Mouse (Mus musculus) cerebellum, adult 2 months (tissue): ENCODE measurements at regions not wholly inside any gene's neighbourhood (a gene's known extent, or its start where the extent isn't known, plus 50 kb on each side); places are given as distances from the start of the nearest gene placed in this dataset.

Experiments used
- DNase-seq, 2 experiments: peaks; one replicate each; pipeline ENCODE4 v3.0.0; 2021
- H3K27ac ChIP-seq: fragments of 200-500 bp; 2 replicates; pipeline ENCODE4 v1.5.1; 2012; ENCODE audit warnings: low read length, control low read depth, inconsistent platforms; ENCODE audit not compliant: insufficient read depth
- H3K27me3 ChIP-seq: fragments of 200-500 bp; 2 replicates; pipeline ENCODE4 v1.6.1; 2012; ENCODE audit warnings: inconsistent platforms, mild to moderate bottlenecking, low read length, moderate library complexity; ENCODE audit not compliant: control insufficient read depth, insufficient read depth
- H3K4me1 ChIP-seq: fragments of 200-500 bp; 2 replicates; pipeline ENCODE4 v1.6.1; 2011; ENCODE audit warnings: low read length; ENCODE audit not compliant: control insufficient read depth, insufficient read depth
- H3K4me3 ChIP-seq: fragments of 200-500 bp; replicated peaks from 2 replicates; pipeline ENCODE3; 2011; ENCODE audit warnings: mild to moderate bottlenecking, low read depth, low read length, control low read depth; ENCODE audit not compliant: insufficient read depth
- CTCF ChIP-seq: fragments of 200-500 bp; IDR thresholded peaks from 2 replicates; pipeline ENCODE4 v1.5.1; 2011; ENCODE audit warnings: low read depth, mild to moderate bottlenecking, control low read depth, low read length, moderate library complexity, borderline replicate concordance; ENCODE audit not compliant: insufficient read depth
- POLR2A ChIP-seq: fragments of 200-500 bp; IDR thresholded peaks from 2 replicates; pipeline ENCODE4 v1.6.1; 2011; ENCODE audit warnings: low read length, control low read depth, borderline replicate concordance; ENCODE audit not compliant: insufficient read depth
- WGBS: fragments of 180-500 bp; shearing (Covaris S2); methylation state at CpG from one replicate; pipeline ENCODE4 v1.1.7; 2018; 5-methylcytosine and 5-hydroxymethylcytosine counted together

DNA sequence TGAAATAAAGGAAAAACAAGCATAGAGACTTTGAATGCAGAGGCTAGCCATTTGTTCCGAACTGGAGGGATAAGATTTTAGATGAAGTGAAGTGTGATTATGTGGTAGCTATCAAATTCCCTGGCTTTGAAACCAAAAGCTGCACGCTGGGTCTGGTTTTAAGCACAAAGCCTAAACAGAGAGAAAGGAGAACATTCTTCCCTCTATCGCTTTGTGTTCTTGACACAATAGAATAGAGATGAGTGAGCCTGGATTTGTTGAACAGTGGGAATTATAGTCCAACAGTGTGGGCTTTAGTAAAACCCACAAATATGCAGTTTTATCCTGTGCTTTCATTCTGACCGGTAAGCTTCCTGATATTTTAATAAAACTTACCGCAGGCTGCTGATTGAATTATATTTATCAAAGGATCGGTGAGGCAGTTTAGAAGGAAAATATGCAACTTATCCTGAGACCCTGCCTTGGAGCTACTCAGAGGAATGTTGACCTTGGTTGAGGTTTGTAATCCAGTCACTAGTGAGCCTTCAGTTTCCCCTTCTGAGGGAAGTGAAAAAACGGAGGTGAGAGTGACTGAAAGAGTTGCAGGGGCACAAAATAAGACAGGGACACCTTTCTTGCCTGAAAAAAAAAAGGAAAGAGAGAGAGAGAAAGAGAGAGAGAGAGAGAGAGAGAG is 481.7 kb upstream of the Tenm4 start:
- TF ChIP-seq CTCF (no peak), POLR2A (no peak)
- Histone ChIP-seq H3K4me3 (no peak overlapping the region), H3K4me1 (no peaks in the 10 kb centered on the region; the same call in 1 of the 2 replicates), H3K27ac (no peak overlapping the region), H3K27me3 (no peaks in the 10 kb centered on the region; the same call in 1 of the 2 replicates)
- 15% methylated on average over 7 of the region's 7 CpGs for WGBS
- no peak for DNase-seq

DNA sequence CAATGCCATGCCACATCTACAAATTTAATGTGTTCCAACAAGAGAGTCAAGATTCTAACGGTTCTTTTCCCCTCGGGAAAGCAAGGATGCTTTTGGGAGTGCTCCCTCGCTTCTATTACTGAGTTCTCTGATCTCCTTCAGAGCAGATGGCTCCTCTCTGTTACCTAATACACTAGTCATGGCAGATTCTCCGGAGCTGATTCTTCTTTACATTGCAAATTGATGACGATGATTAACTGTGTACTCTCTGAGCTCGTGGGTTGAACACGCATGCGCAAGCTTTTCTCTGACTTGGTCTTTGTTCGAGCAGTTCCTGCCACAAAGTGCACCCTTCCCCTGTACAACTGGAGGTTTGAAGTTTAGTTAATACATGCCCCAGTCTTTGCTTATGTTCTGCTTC is 471.5 kb upstream of the Tenm4 start:
- TF ChIP-seq CTCF (no peak), POLR2A (no peak)
- no peaks in the 10 kb centered on the region for H3K4me1 ChIP-seq
- no peak overlapping the region for H3K27ac ChIP-seq
- H3K4me3 ChIP-seq: no peak overlapping the region
- WGBS: 85% methylated on average over 9 of the region's 9 CpGs
- no peaks in the 10 kb centered on the region for H3K27me3 ChIP-seq
- DNase-seq: no peak

GRCm38 (mm10) chr7:95710088-95710487 is 461.0 kb upstream of the Tenm4 start:
- Histone ChIP-seq H3K4me1 (no peaks in the 10 kb centered on the region), H3K27ac (no peak overlapping the region), H3K4me3 (no peak overlapping the region), H3K27me3 (no peaks in the 10 kb centered on the region)
- TF ChIP-seq CTCF: no peak
- no peak for DNase-seq
- 84% methylated on average over 7 of the region's 7 CpGs for WGBS

DNA sequence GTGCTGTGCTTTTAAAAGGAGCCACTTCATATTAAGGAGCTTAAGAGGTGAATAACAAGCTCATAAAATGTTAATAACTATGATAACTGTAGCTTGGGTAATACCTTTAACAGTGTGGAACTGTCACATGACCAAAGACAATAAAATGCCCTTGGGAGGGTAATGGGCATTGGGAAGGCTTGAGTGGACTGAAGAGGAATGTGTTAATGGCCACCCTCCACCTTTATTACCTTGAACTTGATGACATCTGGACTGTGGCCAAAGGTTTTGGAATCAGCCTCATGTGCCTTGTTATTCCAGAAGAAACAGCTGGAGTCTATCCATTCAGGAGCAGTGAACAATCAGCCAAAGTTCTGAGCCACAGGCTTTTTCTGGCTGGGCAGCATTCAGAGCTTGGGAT is 451.0 kb upstream of the Tenm4 start:
- DNase-seq: no peak
- H3K27ac ChIP-seq: no peak overlapping the region
- no peak overlapping the region for H3K4me3 ChIP-seq
- TF ChIP-seq CTCF (no peak), POLR2A (no peak)
- no peaks in the 10 kb centered on the region for H3K27me3 ChIP-seq
- H3K4me1 ChIP-seq: no peaks in the 10 kb centered on the region

GRCm38 (mm10) chr7:95725716-95726487 is 445.1 kb upstream of the Tenm4 start:
- Histone ChIP-seq H3K27ac (no peak overlapping the region), H3K4me3 (no peak overlapping the region), H3K27me3 (no peaks in the 10 kb centered on the region), H3K4me1 (no peaks in the 10 kb centered on the region)
- DNase-seq: no peak
- 71% methylated on average over 2 of the region's 2 CpGs for WGBS
- no peak for TF ChIP-seq POLR2A
- no peak for TF ChIP-seq CTCF

- TF ChIP-seq CTCF: no peak
- no peak for TF ChIP-seq POLR2A
- WGBS: 31% methylated on average over 1 of the region's 1 CpGs
- Histone ChIP-seq H3K27me3 (no peaks in the 10 kb centered on the region), H3K4me1 (no peaks in the 10 kb centered on the region; the same call in 1 of the 2 replicates), H3K27ac (no peak overlapping the region), H3K4me3 (no peak overlapping the region)
- no peak for DNase-seq
These were observed 437.2 kb upstream of the Tenm4 start for GRCm38 (mm10) chr7:95733807-95734206.

GRCm38 (mm10) chr7:95734587-95734986 is 436.5 kb upstream of the Tenm4 start:
- WGBS: 28% methylated on average over 5 of the region's 5 CpGs

GRCm38 (mm10) chr7:95736716-95737115 is 434.3 kb upstream of the Tenm4 start:
- TF ChIP-seq POLR2A (no peak), CTCF (no peak)
- peak in 1 of 2 experiments; percentile 19 for DNase-seq

More at GRCm38 (mm10) chr7:95734587-95734986, 436.5 kb upstream of the Tenm4 start:
- H3K4me3 ChIP-seq: no peak overlapping the region
- H3K27ac ChIP-seq: no peak overlapping the region
- no peak for DNase-seq
- no peak for TF ChIP-seq CTCF
- TF ChIP-seq POLR2A: no peak
- H3K27me3 ChIP-seq: no peaks in the 10 kb centered on the region
- H3K4me1 ChIP-seq: no peaks in the 10 kb centered on the region; the same call in 1 of the 2 replicates

GRCm38 (mm10) chr7:95738725-95739245 is 432.3 kb upstream of the Tenm4 start:
- no peak for TF ChIP-seq CTCF
- TF ChIP-seq POLR2A: no peak
- no peak overlapping the region for H3K27ac ChIP-seq
- no peak for DNase-seq
- H3K4me1 ChIP-seq: no peaks in the 10 kb centered on the region; the same call in 1 of the 2 replicates
- no peaks in the 10 kb centered on the region for H3K27me3 ChIP-seq
- 88% methylated on average over 2 of the region's 2 CpGs for WGBS
- H3K4me3 ChIP-seq: no peak overlapping the region

More at GRCm38 (mm10) chr7:95736716-95737115, 434.3 kb upstream of the Tenm4 start:
- no peak overlapping the region for H3K27ac ChIP-seq
- H3K27me3 ChIP-seq: no peaks in the 10 kb centered on the region
- H3K4me3 ChIP-seq: no peak overlapping the region
- H3K4me1 ChIP-seq: no peaks in the 10 kb centered on the region; the same call in 1 of the 2 replicates
